Mouse (Mus musculus) brain, embryonic 14.5 days (tissue): ENCODE measurements around the gene Olfr1219. TPM values are rescaled to one million over a fixed set of nuclear protein-coding genes. Genes with fewer than 3 reads are reported as not detected.

Source experiments
- DNase-seq: peaks from one replicate; pipeline ENCODE4 v3.0.0-alpha.2; 2011; ENCODE audit warnings: low read depth
- CTCF ChIP-seq: fragments of 200-500 bp; IDR thresholded peaks from 2 replicates; pipeline ENCODE4 v1.5.1; 2012; ENCODE audit warnings: inconsistent platforms, mild to moderate bottlenecking, moderate library complexity, borderline replicate concordance; ENCODE audit not compliant: insufficient read depth, insufficient read length; ENCODE audit errors: extremely low read depth
- POLR2A ChIP-seq: fragments of 200-500 bp; IDR thresholded peaks from 2 replicates; pipeline ENCODE4 v1.6.1; 2012; ENCODE audit warnings: mild to moderate bottlenecking, inconsistent platforms, borderline replicate concordance; ENCODE audit not compliant: poor library complexity, insufficient read depth, insufficient read length, severe bottlenecking; ENCODE audit errors: extremely low read depth
- polyA plus RNA-seq: library from polyadenylated mRNA; depleted of rRNA; stranded (reverse); fragments of >200 nt; gene quantifications from 2 replicates; pipeline ENCODE4 v1.2.3, GENCODE M21; 2012; rRNA removed

Olfr1219 gene
- polyA plus RNA-seq: not detected in 2 replicates

- no peak for DNase-seq
- TF ChIP-seq CTCF: no peak
- TF ChIP-seq POLR2A: no peak
Observed at GRCm38 (mm10) chr2:89083413-89083812, at the start of gene Olfr1219. Gene Olfr1219 (minus strand): TSS chr2:89083513.

- DNase-seq: no peak
- TF ChIP-seq CTCF (no peak), POLR2A (no peak)
Observed at GRCm38 (mm10) chr2:89132954-89133353, 49.6 kb upstream of the Olfr1219 start, which contains the start of gene Olfr1222. Gene Olfr1222 (minus strand): TSS chr2:89133054.

GRCm38 (mm10) chr2:89117183-89117582, 33.9 kb upstream of the Olfr1219 start, which contains the start of gene Olfr1221:
Gene Olfr1221 (minus strand): TSS chr2:89117283.
- no peak for DNase-seq
- TF ChIP-seq CTCF (no peak), POLR2A (no peak)

GRCm38 (mm10) chr2:89106735-89107134, 23.4 kb upstream of the Olfr1219 start, which contains the start of gene Olfr1220:
Gene Olfr1220 (minus strand): TSS chr2:89106835.
- no peak for DNase-seq
- no peak for TF ChIP-seq CTCF

GRCm38 (mm10) chr2:89105651-89106050, 22.3 kb upstream of the Olfr1219 start:
- no peak for TF ChIP-seq POLR2A
- TF ChIP-seq CTCF: no peak
- no peak for DNase-seq

GRCm38 (mm10) chr2:89093848-89094247, 10.5 kb upstream of the Olfr1219 start:
- DNase-seq: no peak
- no peak for TF ChIP-seq CTCF
- TF ChIP-seq POLR2A: no peak

- no peak for TF ChIP-seq CTCF
- TF ChIP-seq POLR2A: no peak
- DNase-seq: no peak
Observed at GRCm38 (mm10) chr2:89081487-89081886, 1.8 kb downstream of the Olfr1219 start.

GRCm38 (mm10) chr2:89061087-89061486, 22.2 kb downstream of the Olfr1219 start, which contains the start of gene Olfr1218:
Gene Olfr1218 (minus strand): TSS chr2:89061187.
- DNase-seq: no peak
- TF ChIP-seq CTCF: no peak
- TF ChIP-seq POLR2A: no peak

- TF ChIP-seq CTCF: no peak
- TF ChIP-seq POLR2A: no peak
- no peak for DNase-seq
Observed at GRCm38 (mm10) chr2:89031965-89032364, 51.3 kb downstream of the Olfr1219 start, which contains the start of gene Olfr1217. Gene Olfr1217 (minus strand): TSS chr2:89032065.

Other genes with a start within 250 kb of the Olfr1219 start
- gene Olfr1204, start 234.2 kb downstream of the Olfr1219 start, polyA plus RNA-seq: not detected in 2 replicates
- gene Olfr1206, start 220.3 kb downstream of the Olfr1219 start, polyA plus RNA-seq: not detected in 2 replicates
- not detected in 2 replicates for gene Olfr1208, start 181.2 kb downstream of the Olfr1219 start, polyA plus RNA-seq
- not detected in 2 replicates for gene Olfr1209, start 168.4 kb downstream of the Olfr1219 start, polyA plus RNA-seq
- gene Olfr1211, start 145.4 kb downstream of the Olfr1219 start, polyA plus RNA-seq: not detected in 2 replicates
- gene Olfr1212, start 129.5 kb downstream of the Olfr1219 start, polyA plus RNA-seq: not detected in 2 replicates
- not detected in 2 replicates for gene Gm13762, start 103.2 kb downstream of the Olfr1219 start, polyA plus RNA-seq
- gene Olfr1214, start 90.9 kb downstream of the Olfr1219 start, polyA plus RNA-seq: not detected in 2 replicates
- not detected in 2 replicates for gene Olfr1215, start 76.5 kb downstream of the Olfr1219 start, polyA plus RNA-seq
- not detected in 2 replicates for gene Olfr1216, start 65.2 kb downstream of the Olfr1219 start, polyA plus RNA-seq
- not detected in 2 replicates for gene Olfr1217, start 51.4 kb downstream of the Olfr1219 start, polyA plus RNA-seq
- gene Olfr1218, start 22.3 kb downstream of the Olfr1219 start, polyA plus RNA-seq: not detected in 2 replicates
- gene Olfr1220, start 23.3 kb upstream of the Olfr1219 start, polyA plus RNA-seq: not detected in 2 replicates
- not detected in 2 replicates for gene Olfr1221, start 33.8 kb upstream of the Olfr1219 start, polyA plus RNA-seq
- gene Olfr1222, start 49.5 kb upstream of the Olfr1219 start, polyA plus RNA-seq: not detected in 2 replicates
- not detected in 2 replicates for gene Olfr1223, start 68.0 kb upstream of the Olfr1219 start, polyA plus RNA-seq
- not detected in 2 replicates for gene Olfr1224-ps1, start 80.6 kb upstream of the Olfr1219 start, polyA plus RNA-seq
- gene Olfr1225, start 91.2 kb upstream of the Olfr1219 start, polyA plus RNA-seq: not detected in 2 replicates
- gene Olfr1226, start 116.5 kb upstream of the Olfr1219 start, polyA plus RNA-seq: not detected in 2 replicates
- not detected in 2 replicates for gene Olfr1228, start 170.5 kb upstream of the Olfr1219 start, polyA plus RNA-seq
- gene Olfr1229, start 204.5 kb upstream of the Olfr1219 start, polyA plus RNA-seq: not detected in 2 replicates
- not detected in 2 replicates for gene Olfr1230, start 213.8 kb upstream of the Olfr1219 start, polyA plus RNA-seq
- gene Olfr1231, start 223.6 kb upstream of the Olfr1219 start, polyA plus RNA-seq: not detected in 2 replicates
- not detected in 2 replicates for gene Olfr1232, start 246.2 kb upstream of the Olfr1219 start, polyA plus RNA-seq